Mouse (Mus musculus) MEL (cell line): ENCODE results near the gene Sipa1l3. TPM values are rescaled to one million over a fixed set of nuclear protein-coding genes. Genes with fewer than 3 reads are reported as not detected.

Source experiments
- DNase-seq: peaks from one replicate; pipeline ENCODE4 v3.0.0; 2011; ENCODE audit warnings: low read depth, low spot score
- H3K27ac ChIP-seq: 2 replicates; pipeline ENCODE4 v1.5.1; 2012; ENCODE audit warnings: low read depth, mild to moderate bottlenecking, control low read depth, low read length, moderate library complexity; ENCODE audit not compliant: control insufficient read depth
- H3K27me3 ChIP-seq, 2 experiments: fragments of 150-350 bp in 1 of 2; sonication (generic) in 1 of 2; 2 replicates each; pipeline ENCODE4 v1.6.1; 2012; ENCODE audit warnings: low read length in 2 of 2, mild to moderate bottlenecking in 2 of 2, improper control_type of control experiment in 1 of 2, moderate library complexity in 1 of 2; ENCODE audit not compliant: insufficient read depth in 2 of 2, control insufficient read depth in 1 of 2
- H3K36me3 ChIP-seq, 2 experiments: 2 replicates each; pipeline ENCODE4 v1.6.1; 2012 to 2014; ENCODE audit warnings: low read length in 2 of 2, improper control_type of control experiment in 1 of 2, inconsistent platforms in 1 of 2, mild to moderate bottlenecking in 1 of 2; ENCODE audit not compliant: insufficient read depth in 2 of 2, control insufficient read depth in 1 of 2
- H3K4me1 ChIP-seq, 2 experiments: fragments of 150-350 bp in 1 of 2; sonication (generic) in 1 of 2; 2 replicates each; pipeline ENCODE4 v1.6.1; 2012; ENCODE audit warnings: low read length in 2 of 2, improper control_type of control experiment in 1 of 2, mild to moderate bottlenecking in 1 of 2; ENCODE audit not compliant: insufficient read depth in 2 of 2, control insufficient read depth in 1 of 2
- H3K4me3 ChIP-seq, 2 experiments: fragments of 150-350 bp in 1 of 2; sonication (generic) in 1 of 2; 2 replicates each; pipeline ENCODE4 v1.5.1; 2012; ENCODE audit warnings: low read depth in 2 of 2, low read length in 2 of 2, mild to moderate bottlenecking in 2 of 2, moderate library complexity in 2 of 2, control low read depth in 1 of 2, improper control_type of control experiment in 1 of 2; ENCODE audit not compliant: control insufficient read depth in 1 of 2, insufficient read depth in 1 of 2
- H3K79me2 ChIP-seq: 2 replicates; pipeline ENCODE4 v1.6.1; 2012; ENCODE audit warnings: mild to moderate bottlenecking, low read length, moderate library complexity; ENCODE audit not compliant: control insufficient read depth, poor library complexity, insufficient read depth
- H3K9ac ChIP-seq: 2 replicates; pipeline ENCODE4 v1.6.1; 2012; ENCODE audit warnings: low read depth, mild to moderate bottlenecking, control low read depth, low read length, moderate library complexity; ENCODE audit not compliant: control insufficient read depth, poor library complexity, severe bottlenecking
- H3K9me3 ChIP-seq: fragments of 150-350 bp; sonication (generic); replicated peaks from 2 replicates; pipeline ENCODE4 v1.6.1; 2012; ENCODE audit warnings: mild to moderate bottlenecking, low read length, improper control_type of control experiment, moderate library complexity; ENCODE audit not compliant: insufficient read depth
- CHD1 ChIP-seq: IDR thresholded peaks from 2 replicates; pipeline ENCODE4 v1.6.1; 2012; ENCODE audit warnings: low read depth, mild to moderate bottlenecking, inconsistent platforms, low read length, improper control_type of control experiment
- CHD2 ChIP-seq: IDR thresholded peaks from 2 replicates; pipeline ENCODE4 v1.6.1; 2011; ENCODE audit warnings: low read length, improper control_type of control experiment
- ELF1 ChIP-seq: IDR thresholded peaks from 2 replicates; pipeline ENCODE4 v1.6.1; 2014; ENCODE audit warnings: low read depth, mild to moderate bottlenecking, inconsistent platforms, low read length, improper control_type of control experiment, moderate library complexity
- EP300 ChIP-seq, 2 experiments: IDR thresholded peaks; 2 replicates each; pipeline ENCODE4 v1.6.1; 2011; ENCODE audit warnings: improper control_type of control experiment in 2 of 2, low read length in 2 of 2, low read depth in 1 of 2, mild to moderate bottlenecking in 1 of 2
- ETS1 ChIP-seq: IDR thresholded peaks from 2 replicates; pipeline ENCODE4 v1.6.1; 2012; ENCODE audit warnings: low read depth, mild to moderate bottlenecking, inconsistent platforms, low read length, improper control_type of control experiment, moderate library complexity
- GATA1 ChIP-seq: IDR thresholded peaks from 2 replicates; pipeline ENCODE4 v1.6.1; 2011; ENCODE audit warnings: low read depth, low read length, improper control_type of control experiment
- HCFC1 ChIP-seq: IDR thresholded peaks from 2 replicates; pipeline ENCODE4 v1.6.1; 2012; ENCODE audit warnings: low read depth, mild to moderate bottlenecking, inconsistent platforms, low read length, improper control_type of control experiment, moderate library complexity
- JUND ChIP-seq: IDR thresholded peaks from 2 replicates; pipeline ENCODE4 v1.6.1; 2011; ENCODE audit warnings: low read depth, mild to moderate bottlenecking, improper control_type of control experiment, low read length
- KAT2A ChIP-seq: conservative IDR thresholded peaks from 2 replicates; pipeline ENCODE4 v1.6.1; 2012; ENCODE audit warnings: low read depth, low read length, improper control_type of control experiment, inconsistent platforms
- MAFK ChIP-seq: IDR thresholded peaks from 2 replicates; pipeline ENCODE4 v1.6.1; 2011; ENCODE audit warnings: low read depth, mild to moderate bottlenecking, low read length, improper control_type of control experiment, borderline replicate concordance
- MAX ChIP-seq: IDR thresholded peaks from 2 replicates; pipeline ENCODE4 v1.6.1; 2011; ENCODE audit warnings: low read length, improper control_type of control experiment
- MAZ ChIP-seq: IDR thresholded peaks from 2 replicates; pipeline ENCODE4 v1.6.1; 2012; ENCODE audit warnings: low read depth, mild to moderate bottlenecking, inconsistent platforms, low read length, improper control_type of control experiment
- MXI1 ChIP-seq: IDR thresholded peaks from 2 replicates; pipeline ENCODE4 v1.6.1; 2011; ENCODE audit warnings: mild to moderate bottlenecking, low read depth, low read length, improper control_type of control experiment
- MYB ChIP-seq: IDR thresholded peaks from 2 replicates; pipeline ENCODE4 v1.6.1; 2011; ENCODE audit warnings: mild to moderate bottlenecking, low read depth, low read length, improper control_type of control experiment
- NRF1 ChIP-seq: IDR thresholded peaks from 2 replicates; pipeline ENCODE4 v1.6.1; 2014; ENCODE audit warnings: low read depth, mild to moderate bottlenecking, inconsistent platforms, low read length, improper control_type of control experiment, moderate library complexity; ENCODE audit not compliant: poor library complexity, insufficient read depth, severe bottlenecking
- POLR2A ChIP-seq, 2 experiments: IDR thresholded peaks; 2 replicates each; pipeline ENCODE4 v1.6.1; 2011 to 2012; ENCODE audit warnings: low read length in 2 of 2, mild to moderate bottlenecking in 2 of 2, control low read depth in 1 of 2, improper control_type of control experiment in 1 of 2, low read depth in 1 of 2, moderate library complexity in 1 of 2; ENCODE audit not compliant: control insufficient read depth in 1 of 2, insufficient read depth in 1 of 2, poor library complexity in 1 of 2
- RCOR1 ChIP-seq: IDR thresholded peaks from 2 replicates; pipeline ENCODE4 v1.6.1; 2012; ENCODE audit warnings: low read depth, mild to moderate bottlenecking, inconsistent platforms, low read length, improper control_type of control experiment
- SMC3 ChIP-seq: IDR thresholded peaks from 2 replicates; pipeline ENCODE4 v1.6.1; 2011; ENCODE audit warnings: low read depth, low read length, improper control_type of control experiment
- TAL1 ChIP-seq: IDR thresholded peaks from 2 replicates; pipeline ENCODE4 v1.6.1; 2012; ENCODE audit warnings: mild to moderate bottlenecking, inconsistent platforms, low read length, moderate library complexity, mixed read lengths
- TBP ChIP-seq: IDR thresholded peaks from 2 replicates; pipeline ENCODE4 v1.8.0; 2011; ENCODE audit warnings: low read depth, low read length, improper control_type of control experiment
- TCF12 ChIP-seq: IDR thresholded peaks from 2 replicates; pipeline ENCODE4 v1.6.1; 2014; ENCODE audit warnings: low read depth, mild to moderate bottlenecking, inconsistent platforms, low read length, improper control_type of control experiment, moderate library complexity
- UBTF ChIP-seq: IDR thresholded peaks from 2 replicates; pipeline ENCODE4 v1.6.1; 2012; ENCODE audit warnings: low read depth, mild to moderate bottlenecking, inconsistent platforms, low read length, improper control_type of control experiment, moderate library complexity, borderline replicate concordance; ENCODE audit not compliant: insufficient read depth
- USF1 ChIP-seq: IDR thresholded peaks from 2 replicates; pipeline ENCODE4 v1.6.1; 2014; ENCODE audit warnings: low read depth, mild to moderate bottlenecking, inconsistent platforms, low read length, improper control_type of control experiment, moderate library complexity
- ZC3H11A ChIP-seq: IDR thresholded peaks from 2 replicates; pipeline ENCODE4 v1.6.1; 2012; ENCODE audit warnings: low read depth, mild to moderate bottlenecking, inconsistent platforms, low read length, improper control_type of control experiment
- ZNF384 ChIP-seq: IDR thresholded peaks from 2 replicates; pipeline ENCODE4 v1.6.1; 2012; ENCODE audit warnings: low read depth, mild to moderate bottlenecking, inconsistent platforms, low read length, improper control_type of control experiment
- polyA plus RNA-seq, 2 experiments: library from polyadenylated mRNA; stranded (reverse) in 1 of 2; unstranded in 1 of 2; fragments of >175 nt in 1 of 2; fragments of >200 nt in 1 of 2; gene quantifications; 2 replicates each; pipeline versions ENCODE4 v1.2.1 to v1.2.4; 2012; ENCODE audit warnings: low replicate concordance in 2 of 2, low read depth in 1 of 2; ENCODE audit not compliant: insufficient read length in 2 of 2, insufficient read depth in 1 of 2, missing spikeins in 1 of 2
- total RNA-seq: library from RNA; depleted of rRNA; stranded (reverse); fragments of 300-350 nt; gene quantifications from 2 replicates; pipeline ENCODE4 v1.2.3, GENCODE M21; 2012

Sipa1l3 gene
- total and polyA plus RNA-seq, 3 experiments = 14.9 to 49.4 TPM; not detected in 1

- peak overlapping the region; percentile 72 for H3K27ac ChIP-seq
- no peak for TF ChIP-seq CHD1
- no peaks in the 10 kb centered on the region for H3K27me3 ChIP-seq
- peaks cover 20 to 43% of the 10 kb centered on the region in 2 experiments for H3K4me1 ChIP-seq
- no peak overlapping the region for H3K9ac ChIP-seq
- DNase-seq = no peak
- no peaks in the 10 kb centered on the region for H3K79me2 ChIP-seq
- H3K4me3 ChIP-seq = no peak overlapping the region
- peaks cover 0 to 35% of the 10 kb centered on the region in 2 experiments; a peak in 2 of 4 replicates for H3K36me3 ChIP-seq
- no peaks in the 10 kb centered on the region for H3K9me3 ChIP-seq
These were observed 127.2 kb downstream of the Sipa1l3 start for GRCm38 (mm10) chr7:29391112-29391760.

- Histone ChIP-seq H3K79me2 (no peaks in the 10 kb centered on the region), H3K4me3 (no peak overlapping the region), H3K9me3 (no peaks in the 10 kb centered on the region), H3K36me3 (peaks cover 0 to 35% of the 10 kb centered on the region in 2 experiments; a peak in 2 of 4 replicates), H3K4me1 (peaks cover 20 to 43% of the 10 kb centered on the region in 2 experiments), H3K9ac (no peak overlapping the region), H3K27ac (no peak overlapping the region), H3K27me3 (no peaks in the 10 kb centered on the region)
- peak; percentile 20 for DNase-seq
- TF ChIP-seq POLR2A (IDR thresholded peaks at IDR 0.05; ENCODE audit: control insufficient read depth in 1 of 2, insufficient read depth in 1 of 2, low read depth in 1 of 2, low read length in 2 of 2, poor library complexity in 1 of 2) = no peak
- no peak for TF ChIP-seq HCFC1
- TF ChIP-seq KAT2A = no peak
- no peak; the same call in 1 of the 2 replicates for TF ChIP-seq TAL1
- 0 out of 2 replicates have a peak, but pooled peaks have one; percentile 41 for TF ChIP-seq TCF12
- no peak for TF ChIP-seq SMC3
- no peak for TF ChIP-seq MYB
- no peak for TF ChIP-seq CHD2
- TF ChIP-seq TBP = no peak
- TF ChIP-seq ETS1 = 0 out of 2 replicates have a peak, but pooled peaks have one; percentile 10
- TF ChIP-seq USF1 = no peak
- TF ChIP-seq MAZ = no peak
- TF ChIP-seq JUND = no peak
- TF ChIP-seq EP300 (IDR thresholded peaks at IDR 0.05; ENCODE audit: low read depth in 1 of 2, low read length in 2 of 2) = peak; percentile 9 to 51; a peak in 3 of 4 replicates
- TF ChIP-seq UBTF = no peak
- TF ChIP-seq RCOR1 = no peak
- no peak for TF ChIP-seq ZC3H11A
- TF ChIP-seq MXI1 = no peak
- no peak for TF ChIP-seq MAX
- no peak for TF ChIP-seq GATA1
- TF ChIP-seq ELF1 = no peak
- TF ChIP-seq NRF1 = no peak
- no peak for TF ChIP-seq ZNF384
- TF ChIP-seq MAFK = no peak
- TF ChIP-seq, all 39 proteins: peak for 3
These were observed 128.2 kb downstream of the Sipa1l3 start for GRCm38 (mm10) chr7:29390234-29390633.
